Mouse (Mus musculus) heart, postnatal 0 days (tissue): ENCODE measurements around the gene Ptprm.

ENCODE experiments used
- CTCF ChIP-seq: IDR thresholded peaks from 2 replicates; pipeline ENCODE4 v1.5.1; 2016; ENCODE audit warnings: antibody characterized with exemption, control low read depth, low read depth
- EP300 ChIP-seq: IDR thresholded peaks from 2 replicates; pipeline ENCODE4 v1.6.1; 2016; ENCODE audit warnings: antibody characterized with exemption, low read depth

DNA sequence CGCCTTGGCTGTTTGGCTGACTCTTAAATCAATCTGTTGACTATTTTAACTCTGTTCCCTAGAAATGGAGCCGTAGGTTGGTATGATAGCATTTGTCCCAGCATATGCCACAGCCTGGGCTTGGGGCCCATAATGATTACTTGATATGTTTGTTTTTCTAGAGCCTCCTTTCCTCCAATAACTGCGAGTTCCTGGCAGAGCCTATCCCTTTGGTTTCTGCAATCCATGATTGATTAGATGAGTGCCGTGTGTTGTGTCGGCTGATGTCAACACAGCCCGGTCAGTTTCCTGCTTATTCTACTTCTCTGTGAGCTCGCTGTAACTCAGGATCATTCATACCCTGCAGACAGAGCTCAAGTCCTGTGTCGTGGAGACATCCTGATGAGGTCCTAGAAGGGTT, 194.6 kb downstream of the Ptprm start:
- no peak for TF ChIP-seq EP300
- no peak for TF ChIP-seq CTCF
